Mouse (Mus musculus) left cerebral cortex, adult 18-20 months (tissue): Measurements from ENCODE around the gene Itgb2. TPM values are rescaled to one million over a fixed set of nuclear protein-coding genes. Genes with fewer than 3 reads are reported as not detected.

Experiments
- DNase-seq, 2 experiments: peaks; one replicate each; pipeline ENCODE4 v3.0.0; 2021 to 2022; ENCODE audit warnings: low spot score in 2 of 2, mixed read lengths in 1 of 2
- total RNA-seq, 2 experiments: library from RNA; stranded (reverse); gene quantifications; 2 replicates each; pipeline ENCODE4 v1.2.3; 2021

The Itgb2 gene
- total RNA-seq, 2 experiments from 2014 or later = 3.6 to 3.8 TPM

DNA sequence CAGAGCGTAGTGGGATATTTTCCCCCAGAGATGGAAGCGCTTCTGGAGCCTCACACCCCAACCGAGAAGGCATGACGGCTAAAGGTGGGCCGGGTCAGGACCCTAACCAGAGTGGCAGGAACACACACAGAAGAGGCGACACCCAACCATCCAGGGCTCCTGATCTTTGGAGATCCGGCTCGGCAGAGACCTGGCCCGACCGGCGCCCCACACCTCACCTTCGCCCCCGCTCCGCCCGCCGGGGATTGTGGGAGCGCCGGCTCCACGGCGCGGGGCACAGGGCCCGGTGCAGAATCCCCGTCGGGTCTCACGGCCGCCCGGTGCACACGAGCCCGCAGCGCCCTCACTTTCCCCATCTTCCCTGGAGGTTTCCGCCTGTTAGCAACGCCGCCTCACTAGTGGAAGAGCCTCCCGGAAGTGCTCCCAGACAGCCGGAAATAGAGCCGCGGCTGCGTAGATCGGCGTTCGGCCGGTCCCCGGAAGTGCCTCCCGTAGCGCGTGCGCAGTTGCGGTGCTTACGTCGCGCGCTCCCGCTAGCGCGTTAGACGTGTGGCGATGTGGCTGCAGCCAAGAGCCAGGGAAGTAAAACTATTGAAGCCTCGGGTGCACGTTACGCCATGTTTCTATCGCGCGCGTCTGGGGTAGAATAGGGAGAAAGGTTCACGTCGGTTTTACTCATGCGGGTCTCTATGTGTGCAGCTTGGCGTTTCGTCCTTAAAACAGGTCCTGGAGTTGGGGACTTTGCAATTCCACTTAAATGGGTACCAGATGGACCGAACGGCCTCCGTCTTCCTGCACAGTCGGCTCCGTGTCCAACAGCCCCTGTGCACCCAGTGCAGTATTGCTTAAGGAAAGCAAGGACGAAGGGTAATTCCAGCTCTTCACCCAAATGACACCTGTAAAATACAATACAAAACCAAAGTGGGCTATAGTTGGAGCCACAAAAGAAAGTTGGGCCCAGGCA, 14.4 kb upstream of the Itgb2 start, which contains the start of gene Fam207a:
Gene Fam207a (minus strand): TSS at position 401 of the 964 bp plus-strand sequence.
- DNase-seq = peak; percentile 95

DNA sequence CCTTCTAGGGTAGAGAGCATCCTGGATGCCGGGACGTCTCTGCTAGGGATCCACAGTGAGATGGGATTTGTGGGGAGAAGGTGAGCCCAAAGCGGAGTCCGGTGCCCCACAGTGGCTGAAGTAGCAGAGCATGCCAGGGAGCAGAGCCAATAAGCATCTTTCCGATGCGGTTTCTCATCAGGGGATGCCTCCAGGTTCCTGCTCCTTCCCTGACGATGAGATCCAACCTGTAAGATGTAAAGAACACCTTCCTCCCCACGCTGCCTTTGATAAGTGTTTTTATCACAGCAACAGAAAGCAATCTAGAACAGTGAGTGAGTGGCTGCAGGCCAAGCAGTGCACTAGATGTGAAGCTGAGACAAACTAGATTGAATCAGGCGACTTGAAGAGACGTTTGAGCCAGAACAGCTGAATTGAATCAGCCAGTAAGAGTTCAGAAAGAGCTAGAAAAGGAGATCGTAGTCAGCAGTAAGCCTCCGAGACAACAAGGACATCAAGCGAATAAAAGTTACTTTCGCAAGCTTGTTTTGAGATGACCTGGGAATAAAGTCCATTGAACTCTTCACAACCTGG, 13.6 kb upstream of the Itgb2 start:
- DNase-seq = no peak

DNA sequence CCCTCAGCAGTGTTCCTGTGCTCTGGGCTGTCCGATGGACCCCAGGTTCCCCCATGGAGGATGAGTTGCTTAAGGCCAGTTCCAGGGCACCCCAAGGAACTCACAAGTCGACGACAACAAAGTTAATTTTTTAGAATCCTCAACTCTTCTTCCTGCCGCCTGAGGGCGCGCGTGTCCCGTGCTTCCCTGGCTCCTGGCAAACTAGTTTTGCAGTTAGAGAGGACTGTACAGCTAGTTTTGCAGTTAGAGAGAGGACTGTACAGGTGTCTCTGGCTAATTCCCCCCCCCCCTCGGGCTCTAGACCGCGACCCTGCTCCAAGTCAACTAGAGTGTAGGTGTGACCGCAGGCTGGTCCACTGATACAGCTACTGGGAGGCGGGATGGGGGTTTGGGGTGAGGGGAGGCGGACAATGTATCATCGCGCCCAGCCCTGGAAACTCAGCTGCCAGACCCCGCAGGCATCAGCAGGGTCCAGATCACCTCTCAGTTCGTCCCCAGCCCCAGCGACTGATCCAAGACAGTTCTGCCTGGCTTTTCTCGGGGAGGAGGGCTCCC, 12.9 kb upstream of the Itgb2 start:
- peak; percentile 66 to 69 for DNase-seq

DNA sequence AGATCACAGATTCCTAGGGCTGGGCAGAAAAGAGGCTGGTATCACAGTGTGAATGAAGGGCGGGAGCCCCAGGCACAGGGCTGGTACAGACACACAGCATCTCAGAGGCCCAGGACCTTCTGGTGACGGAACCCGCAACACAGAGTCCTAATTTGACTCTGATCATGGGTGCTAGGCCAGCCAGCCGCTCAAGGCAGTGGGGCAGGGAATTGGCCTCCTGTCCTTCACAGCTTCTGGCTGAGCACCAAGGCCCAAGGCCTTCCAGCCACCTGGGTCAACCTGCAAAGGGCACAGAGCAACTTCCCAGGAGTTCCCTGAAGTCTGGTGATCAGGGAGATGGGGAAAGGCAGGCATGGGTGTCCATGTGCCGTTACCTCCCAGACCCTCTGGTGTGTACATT, 12.3 kb upstream of the Itgb2 start:
- DNase-seq = no peak

DNA sequence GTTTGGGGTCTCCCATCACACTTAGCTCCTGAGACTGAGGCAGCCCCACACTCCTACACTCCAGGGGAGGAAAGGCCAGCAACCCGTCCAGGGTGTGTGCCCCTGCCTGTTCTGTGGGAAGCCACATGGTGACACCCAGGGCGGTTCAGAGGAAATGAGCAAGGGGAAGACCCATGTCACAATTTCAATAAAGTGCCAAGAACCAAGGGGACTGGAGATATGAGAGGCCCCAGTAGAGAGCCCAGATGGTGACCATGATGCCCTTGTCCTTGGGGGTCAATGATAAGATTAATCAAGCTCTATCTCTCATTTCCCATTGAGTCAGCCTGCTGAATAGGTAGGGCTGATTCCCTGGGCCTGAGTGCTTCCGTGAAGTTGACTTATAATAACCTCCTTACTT, 10.9 kb upstream of the Itgb2 start:
- DNase-seq = no peak

DNA sequence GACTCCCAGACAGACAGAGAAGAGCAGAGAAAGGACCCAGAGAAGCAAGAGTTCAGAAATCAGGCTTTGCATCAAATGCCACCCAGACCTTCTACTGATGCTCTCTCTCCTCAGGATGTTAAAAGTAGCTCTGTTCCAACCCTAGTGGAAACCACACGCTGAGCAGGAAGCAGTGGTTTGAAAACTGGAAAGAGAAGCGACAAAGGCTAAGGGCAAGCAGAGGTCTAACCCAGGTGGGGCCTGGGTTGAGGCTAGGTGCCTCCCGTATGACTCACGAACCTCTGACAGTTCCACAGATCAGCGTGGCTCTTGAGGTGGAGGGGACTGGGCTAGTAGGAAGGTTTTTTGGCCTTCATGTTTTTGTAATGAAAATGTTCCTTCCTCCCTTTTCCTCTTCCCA, 9.6 kb upstream of the Itgb2 start:
- no peak for DNase-seq

DNA sequence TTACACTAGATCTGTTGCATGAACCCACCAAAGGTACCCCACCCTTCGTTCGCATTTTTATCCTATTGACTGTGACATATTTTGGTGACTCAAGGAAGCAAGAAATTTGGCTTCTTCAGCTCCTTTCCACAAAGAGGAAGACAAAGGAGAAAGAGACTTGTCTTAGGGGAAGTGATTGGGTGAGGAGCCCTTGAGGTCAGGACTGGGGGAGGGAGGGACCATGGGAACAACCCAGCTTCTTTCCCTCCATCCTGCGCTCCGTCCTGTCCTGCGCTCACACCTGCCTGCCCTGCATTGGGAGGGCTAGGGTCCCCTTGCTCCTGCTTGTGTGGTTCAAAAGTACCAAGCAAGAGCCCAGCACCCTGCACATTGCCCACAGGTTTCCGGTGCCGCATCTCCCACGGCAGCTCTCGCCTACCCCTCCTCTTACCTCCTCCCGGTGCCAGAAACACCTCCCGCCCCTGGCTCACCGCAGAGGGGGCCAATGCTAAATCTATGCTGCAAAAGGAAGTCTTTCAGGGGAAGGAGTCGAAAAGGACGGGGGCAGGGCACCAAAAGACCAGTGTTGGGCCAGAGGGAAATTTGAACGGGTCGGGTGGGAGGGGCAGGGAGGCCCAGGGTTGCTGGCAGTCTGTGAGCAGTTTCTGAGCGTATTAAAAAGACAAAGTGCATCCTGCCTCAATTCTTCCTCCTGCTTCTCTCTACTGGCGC, 7.9 kb upstream of the Itgb2 start:
- DNase-seq = no peak

DNA sequence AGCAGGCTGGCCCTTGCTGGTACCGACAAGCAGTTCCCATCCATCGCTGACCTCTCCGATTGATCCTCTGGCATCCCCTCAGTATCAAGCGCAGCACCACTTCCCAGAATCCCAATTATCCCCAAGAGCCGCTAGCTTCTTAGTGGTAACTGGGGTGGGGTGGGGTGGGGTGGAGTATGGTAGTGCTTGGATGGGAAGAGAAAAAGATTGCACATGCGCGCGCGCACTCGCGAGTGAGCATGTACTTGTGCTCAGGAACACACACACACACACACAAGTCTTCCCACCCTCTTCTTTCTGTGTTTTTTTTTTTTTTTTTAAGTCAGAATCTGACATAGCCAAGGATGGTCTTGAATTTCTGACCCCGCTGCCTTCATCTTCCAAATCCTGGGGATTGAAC, 7.3 kb upstream of the Itgb2 start:
- no peak for DNase-seq

DNA sequence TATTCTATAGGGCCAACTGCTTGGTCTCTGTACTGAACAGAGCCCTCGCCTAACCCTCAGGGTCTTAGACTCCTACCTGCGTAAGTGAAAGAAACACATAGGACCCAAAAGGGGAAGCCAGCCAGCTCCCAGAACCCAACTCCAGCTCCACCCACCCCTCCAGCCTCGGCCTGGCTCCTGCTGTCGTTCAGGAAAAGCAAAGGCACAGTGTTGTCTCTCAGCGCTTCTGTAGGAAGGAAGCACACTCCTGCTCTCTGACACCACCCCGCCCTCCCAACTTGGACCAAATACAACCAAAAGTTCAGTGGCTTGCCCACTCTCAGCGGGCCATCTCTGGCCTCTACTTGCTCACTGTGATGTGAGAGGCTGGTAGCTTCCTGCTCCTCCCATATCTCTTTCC, 6.7 kb upstream of the Itgb2 start:
- no peak for DNase-seq

DNA sequence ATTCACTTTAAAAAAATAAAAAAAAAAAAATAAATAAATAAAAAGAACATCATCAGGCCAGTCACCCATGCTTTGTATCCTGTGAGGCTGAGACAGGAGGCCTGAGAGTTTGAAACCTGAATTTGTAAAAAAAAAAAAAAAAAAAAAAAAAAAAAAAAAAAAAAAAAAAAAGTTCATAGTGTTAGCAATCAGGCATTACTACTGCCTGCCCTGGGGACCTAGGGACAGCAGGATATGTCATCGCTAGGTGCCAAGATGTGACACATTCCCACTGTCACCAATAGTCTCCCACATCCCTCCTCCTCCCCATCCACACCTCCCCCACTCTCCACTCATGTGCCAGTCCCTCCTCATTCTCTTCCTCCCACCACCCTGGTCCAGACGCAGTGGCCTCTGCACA, 3.6 kb upstream of the Itgb2 start:
- no peak for DNase-seq

DNA sequence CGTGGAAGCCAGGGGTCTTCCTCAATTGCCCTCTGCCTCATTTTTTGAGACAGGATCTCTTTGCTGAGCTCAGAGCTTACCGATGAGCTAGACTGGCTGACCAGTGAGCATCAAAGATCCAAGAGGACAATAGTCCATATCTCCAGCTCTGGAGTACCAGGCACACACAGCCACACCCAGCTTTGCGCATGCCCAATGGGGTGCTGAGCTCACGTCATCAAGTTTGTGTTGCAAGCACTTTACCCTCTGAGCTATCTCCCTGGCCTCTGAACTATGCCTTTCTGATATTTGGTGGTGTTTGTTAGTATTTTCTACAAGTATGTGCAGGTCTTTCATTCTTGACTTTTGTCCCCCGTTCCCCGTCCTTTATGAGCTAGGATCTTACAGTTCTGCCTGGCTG, 1.4 kb upstream of the Itgb2 start:
- DNase-seq = no peak

DNA sequence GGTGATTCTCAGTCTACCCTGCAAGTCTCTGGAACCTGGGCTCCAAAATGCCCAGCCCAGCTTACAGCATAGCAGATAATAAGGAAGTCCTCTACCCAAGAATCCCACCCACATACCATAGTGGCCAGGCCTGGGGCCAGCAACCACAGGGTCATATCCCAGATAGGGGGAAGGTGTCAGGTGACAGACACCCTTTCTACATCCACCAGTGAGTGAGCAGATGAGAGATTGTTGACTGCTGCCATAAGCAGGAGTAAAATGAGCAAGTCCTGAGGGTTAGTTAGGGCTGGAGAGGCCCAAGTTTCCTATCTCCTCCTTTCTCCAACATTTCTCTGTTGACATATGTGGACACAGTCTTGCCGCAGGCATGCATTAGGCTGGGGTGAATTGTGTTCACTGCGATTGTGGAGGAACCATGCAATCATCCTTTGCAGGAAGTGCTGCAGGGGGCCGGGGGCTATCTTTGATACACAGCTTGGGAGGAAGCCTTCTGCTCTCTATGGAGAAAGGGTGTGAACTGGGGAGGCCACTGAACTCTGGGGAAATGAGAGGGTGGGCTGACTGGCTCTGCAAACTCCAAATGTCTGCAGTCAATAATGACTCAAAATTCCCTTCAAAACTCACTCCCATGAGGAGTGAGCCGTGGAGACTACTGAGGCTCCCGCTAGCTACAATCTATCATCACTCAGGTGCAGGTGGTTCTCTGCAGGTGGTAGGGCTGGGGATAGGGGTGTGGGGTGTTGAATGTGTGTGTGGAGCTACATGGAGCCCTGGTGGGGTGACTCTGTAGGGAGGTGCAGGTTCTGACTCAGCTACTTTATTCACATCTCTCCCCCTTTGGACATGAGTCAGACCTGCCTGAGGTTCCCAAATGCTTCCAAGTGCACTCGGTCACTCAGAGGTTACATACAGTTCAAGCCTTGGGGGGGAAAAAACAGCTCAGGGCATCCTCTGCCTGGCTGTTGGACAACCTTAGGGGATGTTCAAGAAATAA, 1.3 kb downstream of the Itgb2 start:
- DNase-seq = no peak

DNA sequence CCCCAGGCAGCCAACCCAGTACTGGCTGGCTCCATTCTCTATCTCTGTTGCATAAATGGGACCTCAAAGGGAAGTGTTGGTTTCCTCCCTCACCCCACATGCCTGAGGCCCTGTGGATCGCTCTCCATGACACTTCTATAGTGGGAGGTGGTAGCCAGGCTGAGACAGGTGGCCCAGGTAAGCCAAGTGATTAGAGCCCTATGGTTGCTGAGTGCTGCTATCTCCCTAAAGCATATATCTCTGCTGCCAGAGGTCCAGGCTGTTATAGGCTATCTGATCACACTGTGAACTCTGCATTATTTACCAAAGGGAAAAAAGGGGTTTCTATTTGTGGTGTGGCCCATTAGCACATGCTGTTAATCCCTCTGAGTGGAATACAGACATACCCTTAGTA, 2.0 kb downstream of the Itgb2 start:
- DNase-seq = no peak

DNA sequence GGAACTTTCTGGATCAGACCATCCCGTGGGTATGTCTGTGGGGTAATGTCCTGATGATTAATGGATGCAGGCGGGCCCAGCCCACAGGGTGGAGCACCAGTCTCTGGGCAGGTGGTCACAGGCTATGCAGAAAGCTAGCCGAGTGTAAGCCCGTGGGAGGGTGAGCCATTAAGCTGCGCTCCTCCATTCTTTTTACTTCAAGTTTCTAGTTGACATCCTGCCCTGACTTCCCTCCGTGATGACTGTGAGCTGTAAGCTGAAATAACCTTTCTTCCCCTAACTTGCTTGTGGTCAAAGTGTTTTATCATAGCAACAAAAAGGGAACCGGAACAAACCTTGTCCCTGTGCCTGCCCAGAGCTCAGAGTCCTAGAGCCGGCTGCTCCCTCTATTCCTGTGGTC, 6.7 kb downstream of the Itgb2 start:
- DNase-seq = no peak

DNA sequence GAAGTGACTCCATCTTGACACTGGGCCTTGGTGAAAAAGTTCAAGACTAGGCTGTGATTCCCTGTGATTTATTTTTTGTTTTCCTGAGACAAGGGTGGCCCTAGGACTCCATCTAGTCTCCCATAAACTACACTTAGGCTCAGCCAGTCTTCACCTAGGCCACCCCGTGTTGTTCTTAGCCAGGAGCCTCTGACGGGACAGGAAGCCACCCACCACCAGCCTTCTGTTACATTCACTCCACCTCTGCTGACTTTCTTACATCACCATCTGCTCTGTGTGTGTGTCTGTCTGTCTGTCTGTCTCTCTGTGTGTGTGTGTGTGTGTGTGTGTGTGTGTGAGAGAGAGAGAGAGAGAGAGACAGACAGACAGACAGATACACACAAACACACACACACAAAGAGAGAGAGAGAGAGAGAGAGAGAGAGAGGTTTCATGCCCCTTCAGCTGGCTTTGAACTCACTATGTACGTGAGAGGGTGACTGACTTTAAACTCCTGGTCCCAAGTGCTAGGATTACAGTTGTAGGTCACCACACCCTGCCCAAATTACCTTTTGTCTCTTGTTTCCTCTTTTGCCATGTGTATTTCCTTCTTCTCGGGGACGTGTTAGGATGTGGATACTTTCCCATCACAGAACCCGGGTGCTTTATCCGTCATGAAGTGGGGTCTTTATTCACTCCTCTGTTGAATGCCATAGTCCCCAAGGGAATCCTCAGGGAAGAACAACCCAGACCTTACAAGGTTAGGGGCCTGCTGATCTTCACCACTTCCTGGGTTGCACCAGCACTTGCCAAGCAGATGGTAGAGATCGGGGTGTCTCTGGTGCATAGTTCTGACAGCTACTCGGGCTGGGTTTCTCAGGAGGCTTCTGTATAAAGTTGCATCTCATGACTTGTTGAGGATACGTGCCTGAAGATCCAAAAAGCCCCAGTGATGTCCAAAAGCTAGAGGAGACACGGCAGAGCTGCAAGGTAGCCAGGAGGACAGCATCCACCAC, 7.5 kb downstream of the Itgb2 start:
- DNase-seq = no peak

DNA sequence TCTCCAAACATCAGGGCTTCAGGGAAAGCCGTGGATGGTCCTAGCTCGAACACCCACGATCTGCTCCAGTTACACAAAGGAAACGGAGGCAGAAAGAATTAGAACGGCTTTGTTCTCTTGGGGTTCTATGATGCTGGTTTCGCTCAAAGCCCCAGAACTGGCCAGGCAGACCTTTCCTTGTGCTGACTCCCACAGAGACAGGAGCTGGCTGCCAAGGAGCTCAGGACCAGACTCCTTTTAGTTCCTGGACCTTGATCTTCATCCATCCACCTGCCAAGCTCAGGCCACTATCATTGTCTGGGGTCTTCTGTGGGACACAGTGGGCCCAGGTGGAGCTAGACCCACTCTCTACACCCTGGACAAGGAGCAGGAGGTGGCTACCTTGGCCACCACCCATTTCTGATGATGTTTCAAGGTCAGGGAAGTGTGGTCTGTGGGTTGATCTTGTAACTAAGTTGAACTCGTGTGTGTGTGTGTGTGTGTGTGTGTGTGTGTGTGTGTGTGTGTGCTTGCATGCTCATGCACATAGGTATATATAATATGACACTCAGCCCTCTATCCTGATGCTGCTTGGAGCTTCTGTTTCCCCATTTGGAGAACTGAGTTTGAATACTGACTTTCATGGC, 9.4 kb downstream of the Itgb2 start:
- DNase-seq = no peak

DNA sequence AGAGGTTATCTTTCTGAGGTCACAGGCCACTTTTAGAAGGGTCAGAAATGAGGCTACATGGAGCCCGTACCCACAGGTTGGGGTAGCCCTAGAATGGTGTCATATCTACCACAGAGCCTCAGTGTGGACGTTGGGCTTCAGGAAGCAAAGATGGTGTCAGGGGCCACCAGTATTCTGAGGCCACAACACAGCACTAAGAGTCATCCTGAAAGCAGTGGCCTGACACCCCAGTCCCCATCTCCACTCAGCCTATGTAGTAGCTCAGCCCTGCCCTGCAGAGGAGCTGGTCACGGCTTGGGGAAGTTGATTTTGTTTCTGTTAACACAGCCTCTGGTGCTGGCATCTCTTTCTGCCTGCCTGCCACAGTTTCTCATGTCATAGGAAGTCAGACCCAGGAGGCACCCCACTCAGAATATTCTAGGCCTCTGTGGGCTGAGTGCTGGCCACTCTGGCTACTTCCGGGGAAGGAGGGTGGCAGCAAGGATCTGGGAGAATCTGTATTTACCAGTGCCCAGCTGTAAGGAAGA, 10.6 kb downstream of the Itgb2 start:
- DNase-seq = no peak

DNA sequence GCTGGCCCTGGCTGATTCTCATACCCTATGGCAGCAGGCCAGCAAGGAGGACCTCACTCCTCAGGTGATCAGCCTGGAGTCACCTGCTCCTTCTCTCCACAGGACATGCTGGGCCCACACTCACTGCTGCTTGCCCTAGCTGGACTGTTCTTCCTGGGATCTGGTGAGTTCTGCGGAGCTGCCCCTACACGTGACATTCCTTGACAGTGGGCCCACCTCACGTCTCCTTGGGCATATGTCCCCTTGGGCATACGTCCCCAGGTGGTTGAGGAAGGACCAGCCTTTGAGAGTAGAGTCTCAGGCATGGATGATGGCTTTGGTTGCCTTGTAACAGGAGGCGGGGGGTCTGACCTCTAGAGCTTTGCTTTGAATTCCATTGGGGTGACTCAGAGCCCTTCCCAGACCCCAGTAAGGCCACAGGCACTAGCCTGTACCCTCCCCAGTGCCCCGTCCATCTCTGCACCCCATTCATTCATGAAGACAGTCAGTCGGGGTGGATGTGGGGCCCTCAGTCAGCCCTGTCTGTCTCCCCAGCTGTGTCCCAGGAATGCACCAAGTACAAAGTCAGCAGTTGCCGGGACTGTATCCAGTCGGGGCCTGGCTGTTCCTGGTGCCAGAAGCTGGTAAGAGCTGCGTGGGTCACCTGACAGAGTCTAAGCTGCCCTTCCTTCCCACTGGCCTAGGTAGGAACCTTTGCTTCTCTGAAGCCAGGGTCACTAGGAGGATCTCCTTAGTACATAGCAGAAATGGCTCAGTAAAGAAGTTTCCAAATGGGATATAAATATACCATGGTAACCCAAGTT, 12.0 kb downstream of the Itgb2 start:
- no peak for DNase-seq
